Mouse (Mus musculus) embryonic facial prominence, embryonic 15.5 days (tissue): ENCODE results near the gene Rpl27. TPM values are rescaled to one million over a fixed set of nuclear protein-coding genes. Genes with fewer than 3 reads are reported as not detected.
A peak's percentile ranks its signal among the peaks of the same experiment; 100 is the strongest.
"Not testable (repeated sequence)": the region's sequence is repeated elsewhere in the genome, so short reads cannot be mapped to it uniquely, and the experiment has no call there.

Experiments used
- ATAC-seq: fragments of 200-750 bp; cut with Nextera tagmentation; 2 replicates; pipeline ENCODE4 v1.8.0; 2017; ENCODE audit warnings: low read depth, moderate TSS enrichment; ENCODE audit not compliant: insufficient number of reproducible peaks, low FRiP score, low TSS enrichment
- H3K27ac ChIP-seq: fragments of 300-500 bp; sonication (generic); replicated peaks from 2 replicates; pipeline ENCODE4 v1.5.1; 2015; ENCODE audit warnings: mild to moderate bottlenecking, inconsistent platforms
- H3K27me3 ChIP-seq: fragments of 300-500 bp; sonication (generic); 2 replicates; pipeline ENCODE4 v1.6.1; 2015; ENCODE audit warnings: inconsistent platforms
- H3K36me3 ChIP-seq: fragments of 300-500 bp; sonication (generic); 2 replicates; pipeline ENCODE4 v1.6.1; 2015; ENCODE audit warnings: mild to moderate bottlenecking, inconsistent platforms
- H3K4me1 ChIP-seq: fragments of 300-500 bp; sonication (generic); 2 replicates; pipeline ENCODE4 v1.6.1; 2015; ENCODE audit warnings: inconsistent platforms
- H3K4me2 ChIP-seq: fragments of 300-500 bp; sonication (generic); replicated peaks from 2 replicates; pipeline ENCODE4 v1.6.1; 2015; ENCODE audit warnings: mild to moderate bottlenecking, inconsistent platforms
- H3K4me3 ChIP-seq: fragments of 300-500 bp; sonication (generic); replicated peaks from 2 replicates; pipeline ENCODE4 v1.5.1; 2015; ENCODE audit warnings: mild to moderate bottlenecking, inconsistent platforms
- H3K9ac ChIP-seq: fragments of 300-500 bp; sonication (generic); 2 replicates; pipeline ENCODE4 v1.6.1; 2015; ENCODE audit warnings: inconsistent platforms
- H3K9me3 ChIP-seq: fragments of 300-500 bp; sonication (generic); replicated peaks from 2 replicates; pipeline ENCODE4 v1.6.1; 2016; ENCODE audit warnings: inconsistent platforms
- WGBS: fragments of 180-500 bp; shearing (Covaris S2); methylation state at CpG from one replicate; pipeline ENCODE4 v1.1.7; 2015; 5-methylcytosine and 5-hydroxymethylcytosine counted together
- polyA plus RNA-seq: library from polyadenylated mRNA; unstranded; fragments of >200 nt; fragmentation: Nextera tagmentation; extraction: Ambion mirVana; gene quantifications from 2 replicates; pipeline ENCODE4 v1.2.1, GENCODE M21; 2015

Rpl27 gene
- polyA plus RNA-seq, 1 experiment from 2014 or later, result 328 TPM

GRCm38 (mm10) chr11:101462583-101463440 lies 20.7 kb downstream of the Rpl27 start:
- 33% methylated on average over 13 of the region's 13 CpGs for WGBS
- H3K9ac ChIP-seq, result no peak overlapping the region
- no peaks in the 10 kb centered on the region for H3K27me3 ChIP-seq
- H3K36me3 ChIP-seq, result peaks cover 49% of the 10 kb centered on the region
- H3K4me2 ChIP-seq, result no peak overlapping the region
- H3K4me3 ChIP-seq, result no peak overlapping the region
- no peak overlapping the region for H3K27ac ChIP-seq
- H3K9me3 ChIP-seq, result no peaks in the 10 kb centered on the region
- no peak for ATAC-seq
- H3K4me1 ChIP-seq, result peaks cover 41% of the 10 kb centered on the region

- ATAC-seq, result no peak
- H3K4me2 ChIP-seq, result peak within 1 kb of the TSS; percentile 84
- H3K4me1 ChIP-seq, result peaks cover 51% of the 10 kb centered on the region
- H3K9me3 ChIP-seq, result no peaks in the 10 kb centered on the region
- H3K36me3 ChIP-seq, result peaks cover 33% of the 10 kb centered on the region
- no peaks in the 10 kb centered on the region for H3K27me3 ChIP-seq
- peak within 1 kb of the TSS; percentile 83 for H3K27ac ChIP-seq
- peak within 1 kb of the TSS; percentile 87 for H3K4me3 ChIP-seq
- 4% methylated on average over 12 of the region's 12 CpGs for WGBS
- H3K9ac ChIP-seq, result peak within 1 kb of the TSS; percentile 69
Observed at GRCm38 (mm10) chr11:101464211-101465100, 22.4 kb downstream of the Rpl27 start, which contains the start of gene Rnd2. Gene Rnd2, plus strand, starts transcription at chr11:101464999.

- WGBS, result under 1% methylated on average over 50 of the region's 51 CpGs
- Histone ChIP-seq H3K9me3 (no peaks in the 10 kb centered on the region), H3K4me3 (peak overlapping the region; percentile 87), H3K4me2 (peak overlapping the region; percentile 84), H3K36me3 (peaks cover 25% of the 10 kb centered on the region), H3K27me3 (no peaks in the 10 kb centered on the region), H3K4me1 (peaks cover 51% of the 10 kb centered on the region), H3K9ac (peak overlapping the region; percentile 69), H3K27ac (peak overlapping the region; percentile 83)
- ATAC-seq, result peak; percentile 71; the same call in 1 of the 2 replicates
Observed at GRCm38 (mm10) chr11:101465101-101465868, 23.2 kb downstream of the Rpl27 start.

GRCm38 (mm10) chr11:101465869-101466551 lies 23.9 kb downstream of the Rpl27 start, which contains the start of gene Vat1:
Gene Vat1, minus strand, starts transcription at chr11:101466230.
- Histone ChIP-seq H3K9ac (peak within 1 kb of the TSS; percentile 69), H3K4me2 (peak within 1 kb of the TSS; percentile 84), H3K9me3 (no peaks in the 10 kb centered on the region), H3K27ac (peak within 1 kb of the TSS; percentile 83), H3K36me3 (peaks cover 19% of the 10 kb centered on the region), H3K4me3 (peak within 1 kb of the TSS; percentile 87), H3K27me3 (no peaks in the 10 kb centered on the region), H3K4me1 (peaks cover 51% of the 10 kb centered on the region)
- ATAC-seq, result peak; percentile 67; the same call in 1 of the 2 replicates
- 1% methylated on average over 58 of the region's 60 CpGs for WGBS

GRCm38 (mm10) chr11:101466552-101466950 lies 24.5 kb downstream of the Rpl27 start:
- H3K27ac ChIP-seq, H3K27me3 ChIP-seq, H3K9me3 ChIP-seq, H3K9ac ChIP-seq, ATAC-seq: not testable (repeated sequence)
- Histone ChIP-seq H3K4me1 (peaks cover 51% of the 10 kb centered on the region), H3K4me2 (peak overlapping the region; percentile 84), H3K36me3 (peaks cover 13% of the 10 kb centered on the region), H3K4me3 (peak overlapping the region; percentile 87)
- WGBS, result 59% methylated on average over 5 of the region's 5 CpGs

- Histone ChIP-seq H3K4me2 (peak overlapping the region; percentile 97), H3K27me3 (no peaks in the 10 kb centered on the region), H3K36me3 (0 out of 2 replicates have a peak, but pooled peaks cover 2% of the 10 kb centered on the region), H3K4me1 (peaks cover 48% of the 10 kb centered on the region), H3K9ac (peak overlapping the region; percentile 64), H3K4me3 (peak overlapping the region; percentile 72), H3K9me3 (no peaks in the 10 kb centered on the region), H3K27ac (peak overlapping the region; percentile 48; the same call in 1 of the 2 replicates)
- ATAC-seq, result peak; percentile 85
- WGBS, result under 1% methylated on average over 54 of the region's 54 CpGs
Observed at GRCm38 (mm10) chr11:101467477-101468262, 25.6 kb downstream of the Rpl27 start.

- H3K27ac ChIP-seq, result peak overlapping the region; percentile 48; the same call in 1 of the 2 replicates
- ATAC-seq, result peak; percentile 6; the same call in 1 of the 2 replicates
- 1% methylated on average over 28 of the region's 31 CpGs for WGBS
Observed at GRCm38 (mm10) chr11:101468263-101468688, 26.2 kb downstream of the Rpl27 start.

GRCm38 (mm10) chr11:101468731-101469130 lies 26.6 kb downstream of the Rpl27 start:
- H3K36me3 ChIP-seq, result no peaks in the 10 kb centered on the region
- no peak for ATAC-seq
- H3K4me2 ChIP-seq, result peak overlapping the region; percentile 97
- H3K9me3 ChIP-seq, result no peaks in the 10 kb centered on the region
- peak overlapping the region; percentile 64 for H3K9ac ChIP-seq
- H3K27me3 ChIP-seq, result no peaks in the 10 kb centered on the region
- 3% methylated on average over 13 of the region's 13 CpGs for WGBS
- peak overlapping the region; percentile 72 for H3K4me3 ChIP-seq
- H3K4me1 ChIP-seq, result peaks cover 39% of the 10 kb centered on the region
- H3K27ac ChIP-seq, result no peak overlapping the region

More at GRCm38 (mm10) chr11:101468263-101468688, 26.2 kb downstream of the Rpl27 start:
- H3K27me3 ChIP-seq, result no peaks in the 10 kb centered on the region
- H3K9me3 ChIP-seq, result no peaks in the 10 kb centered on the region
- H3K4me2 ChIP-seq, result peak overlapping the region; percentile 97
- H3K4me3 ChIP-seq, result peak overlapping the region; percentile 72
- no peaks in the 10 kb centered on the region for H3K36me3 ChIP-seq
- H3K9ac ChIP-seq, result peak overlapping the region; percentile 64
- peaks cover 42% of the 10 kb centered on the region for H3K4me1 ChIP-seq

GRCm38 (mm10) chr11:101469155-101469554 lies 27.1 kb downstream of the Rpl27 start:
- H3K4me2 ChIP-seq, result peak overlapping the region; percentile 97
- no peak for ATAC-seq

More at GRCm38 (mm10) chr11:101469155-101469554, 27.1 kb downstream of the Rpl27 start:
- Histone ChIP-seq H3K4me3 (peak overlapping the region; percentile 72), H3K36me3 (no peaks in the 10 kb centered on the region), H3K27ac (no peak overlapping the region), H3K9me3 (no peaks in the 10 kb centered on the region), H3K27me3 (no peaks in the 10 kb centered on the region), H3K4me1 (peaks cover 35% of the 10 kb centered on the region), H3K9ac (no peak overlapping the region)
- 57% methylated on average over 4 of the region's 4 CpGs for WGBS
